Mouse (Mus musculus) left cerebral cortex, adult 9 months (tissue): ENCODE results near the gene Prkar2a.
"Not testable (repeated sequence)": the region's sequence is repeated elsewhere in the genome, so short reads cannot be mapped to it uniquely, and the experiment has no call there.

Source experiments
- DNase-seq, 2 experiments: peaks; one replicate each; pipeline ENCODE4 v3.0.0; 2022; ENCODE audit warnings: low spot score in 2 of 2

Prkar2a gene

GRCm38 (mm10) chr9:108689106-108689505, at the start of gene Prkar2a:
TSS of gene Prkar2a (plus strand) at chr9:108689314.
- DNase-seq = no peak

- no peak for DNase-seq
These were observed 49.3 kb upstream of the Prkar2a start for GRCm38 (mm10) chr9:108639825-108640224.

- no peak for DNase-seq
These were observed 40.9 kb upstream of the Prkar2a start for GRCm38 (mm10) chr9:108648166-108648565.

GRCm38 (mm10) chr9:108648611-108649560, 40.2 kb upstream of the Prkar2a start, which contains the start of gene Arih2:
TSS of gene Arih2 (minus strand) at chr9:108649386.
- DNase-seq = peak; percentile 73 to 88

- DNase-seq = no peak
These were observed 39.3 kb upstream of the Prkar2a start for GRCm38 (mm10) chr9:108649561-108650440.

- DNase-seq = no peak
These were observed 34.3 kb upstream of the Prkar2a start for GRCm38 (mm10) chr9:108654566-108655464.

GRCm38 (mm10) chr9:108655865-108656264, 33.2 kb upstream of the Prkar2a start:
- DNase-seq = not testable (repeated sequence)

GRCm38 (mm10) chr9:108661677-108662612, 27.2 kb upstream of the Prkar2a start, which contains the start of gene Slc25a20:
TSS of gene Slc25a20 (plus strand) at chr9:108662088.
- DNase-seq = peak; percentile 45 to 62

GRCm38 (mm10) chr9:108662660-108663059, 26.5 kb upstream of the Prkar2a start:
- no peak for DNase-seq

- DNase-seq = no peak
These were observed 19.2 kb upstream of the Prkar2a start for GRCm38 (mm10) chr9:108669875-108670274.

- no peak for DNase-seq
These were observed 16.0 kb upstream of the Prkar2a start for GRCm38 (mm10) chr9:108673151-108673550.

GRCm38 (mm10) chr9:108680026-108680425, 9.1 kb upstream of the Prkar2a start:
- DNase-seq = no peak

GRCm38 (mm10) chr9:108686475-108686887, 2.6 kb upstream of the Prkar2a start:
- DNase-seq = no peak

- DNase-seq = no peak
These were observed 1.9 kb upstream of the Prkar2a start for GRCm38 (mm10) chr9:108687181-108687580.

GRCm38 (mm10) chr9:108687686-108688085, 1.4 kb upstream of the Prkar2a start:
- DNase-seq = no peak

GRCm38 (mm10) chr9:108688451-108688850, 663 bp upstream of the Prkar2a start:
- DNase-seq = no peak

GRCm38 (mm10) chr9:108689993-108690392, 879 bp downstream of the Prkar2a start:
- DNase-seq = no peak

- no peak for DNase-seq
These were observed 1.8 kb downstream of the Prkar2a start for GRCm38 (mm10) chr9:108690914-108691313.

GRCm38 (mm10) chr9:108691371-108691770, 2.3 kb downstream of the Prkar2a start:
- DNase-seq = peak in 1 of 2 experiments; percentile 16

- peak; percentile 58 to 85 for DNase-seq
These were observed 2.7 kb downstream of the Prkar2a start for GRCm38 (mm10) chr9:108691846-108692225.
